Mouse (Mus musculus): ENCODE data around the gene Serpina3a. TPM values are rescaled to one million over a fixed set of nuclear protein-coding genes. Genes with fewer than 3 reads are reported as not detected.

Serpina3a gene
- polyA plus RNA-seq, 1 experiment from 2014 or later: not detected

GRCm38 (mm10) chr12:104153041-104153645 is 40.6 kb downstream of the Serpina3a start:
- DNase-seq (ENCODE audit: low spot score) (peak; percentile 31), ATAC-seq (replicated peaks; ENCODE audit: low FRiP score, low TSS enrichment, low read depth) (no peak)
- no peaks in the 10 kb centered on the region for H3K9me3 ChIP-seq (ENCODE audit: control insufficient read depth, low read length)

GRCm38 (mm10) chr12:104153656-104154055 is 41.1 kb downstream of the Serpina3a start, which contains the start of gene Serpina3c:
Serpina3c (minus strand) TSS chr12:104153870.
- no peak within 1 kb of the TSS for H3K9ac ChIP-seq (ENCODE audit: low read length)
- no peak within 1 kb of the TSS for H3K4me3 ChIP-seq (ENCODE audit: low read depth, low read length)
- DNase-seq (ENCODE audit: low spot score) (peak; percentile 31), ATAC-seq (replicated peaks; ENCODE audit: low FRiP score, low TSS enrichment, low read depth) (no peak)
- no peaks in the 10 kb centered on the region for H3K4me1 ChIP-seq (replicated peaks; ENCODE audit: control insufficient read depth, insufficient read depth, low read length)
- H3K4me2 ChIP-seq (ENCODE audit: low read length): no peak within 1 kb of the TSS
- H3K36me3 ChIP-seq (ENCODE audit: control insufficient read depth, insufficient read depth, low read length): no peaks in the 10 kb centered on the region
- H3K27ac ChIP-seq (ENCODE audit: low read depth): no peak within 1 kb of the TSS
- 93% methylated on average over 2 of the region's 2 CpGs for WGBS
- no peaks in the 10 kb centered on the region for H3K9me3 ChIP-seq (ENCODE audit: control insufficient read depth, low read length)
- H3K27me3 ChIP-seq (replicated peaks; ENCODE audit: control insufficient read depth, insufficient read depth, low read length): no peaks in the 10 kb centered on the region

More at GRCm38 (mm10) chr12:104153041-104153645, 40.6 kb downstream of the Serpina3a start:
- Histone ChIP-seq H3K4me2 (ENCODE audit: low read length) (no peak overlapping the region), H3K4me1 (replicated peaks; ENCODE audit: control insufficient read depth, insufficient read depth, low read length) (no peaks in the 10 kb centered on the region), H3K9ac (ENCODE audit: low read length) (no peak overlapping the region), H3K27ac (ENCODE audit: low read depth) (no peak overlapping the region), H3K36me3 (ENCODE audit: control insufficient read depth, insufficient read depth, low read length) (no peaks in the 10 kb centered on the region), H3K27me3 (replicated peaks; ENCODE audit: control insufficient read depth, insufficient read depth, low read length) (no peaks in the 10 kb centered on the region), H3K4me3 (ENCODE audit: low read depth, low read length) (no peak overlapping the region)
- 74% methylated on average over 3 of the region's 3 CpGs for WGBS

Other genes with a start within 250 kb of the Serpina3a start
- 35.4 and 41.6 TPM in 2 replicates for gene Serpina1a, start 249.2 kb upstream of the Serpina3a start, polyA plus RNA-seq (2014; fragmentation: Nextera tagmentation; extraction: Ambion mirVana)
- gene Serpina1c, start 207.8 kb upstream of the Serpina3a start, polyA plus RNA-seq (2014; fragmentation: Nextera tagmentation; extraction: Ambion mirVana): 30.5 and 35.0 TPM in 2 replicates
- 5.3 and 9.2 TPM in 2 replicates for gene Serpina1e, start 153.7 kb upstream of the Serpina3a start, polyA plus RNA-seq (2014; fragmentation: Nextera tagmentation; extraction: Ambion mirVana)
- gene Serpina11, start 122.8 kb upstream of the Serpina3a start, polyA plus RNA-seq (2014; fragmentation: Nextera tagmentation; extraction: Ambion mirVana): not detected in 2 replicates
- 0.04 TPM in 1 of 2 replicates, not detected in the other for gene Serpina9, start 99.0 kb upstream of the Serpina3a start, polyA plus RNA-seq (2014; fragmentation: Nextera tagmentation; extraction: Ambion mirVana)
- gene Serpina12, start 68.3 kb upstream of the Serpina3a start, polyA plus RNA-seq (2014; fragmentation: Nextera tagmentation; extraction: Ambion mirVana): not detected in 2 replicates
- gene Serpina5, start 11.6 kb upstream of the Serpina3a start, polyA plus RNA-seq (2014; fragmentation: Nextera tagmentation; extraction: Ambion mirVana): not detected in 2 replicates
- gene Serpina3b, start 15.3 kb downstream of the Serpina3a start, polyA plus RNA-seq (2014; fragmentation: Nextera tagmentation; extraction: Ambion mirVana): 0.13 TPM in 1 of 2 replicates, not detected in the other
- not detected in 2 replicates for gene Serpina3c, start 41.1 kb downstream of the Serpina3a start, polyA plus RNA-seq (2014; fragmentation: Nextera tagmentation; extraction: Ambion mirVana)
- 0.12 and 0.17 TPM in 2 replicates for gene Serpina3f, start 101.8 kb downstream of the Serpina3a start, polyA plus RNA-seq (2014; fragmentation: Nextera tagmentation; extraction: Ambion mirVana)
- 2.2 and 2.7 TPM in 2 replicates for gene Serpina3g, start 123.5 kb downstream of the Serpina3a start, polyA plus RNA-seq (2014; fragmentation: Nextera tagmentation; extraction: Ambion mirVana)
- gene Serpina3i, start 150.4 kb downstream of the Serpina3a start, polyA plus RNA-seq (2014; fragmentation: Nextera tagmentation; extraction: Ambion mirVana): not detected in 2 replicates
- not detected in 2 replicates for gene Serpina3j, start 201.8 kb downstream of the Serpina3a start, polyA plus RNA-seq (2014; fragmentation: Nextera tagmentation; extraction: Ambion mirVana)
- not detected in 2 replicates for gene Serpina3k, start 225.8 kb downstream of the Serpina3a start, polyA plus RNA-seq (2014; fragmentation: Nextera tagmentation; extraction: Ambion mirVana)
- gene Serpina3m, start 225.8 kb downstream of the Serpina3a start, polyA plus RNA-seq (2014; fragmentation: Nextera tagmentation; extraction: Ambion mirVana): not detected in 2 replicates

All from intestine, embryonic 14.5 days (tissue).